Mouse (Mus musculus) liver, embryonic 16.5 days (tissue): ENCODE data around the gene Acvr1. TPM values are rescaled to one million over a fixed set of nuclear protein-coding genes. Genes with fewer than 3 reads are reported as not detected.

Experiments used
- ATAC-seq: fragments of 200-750 bp; cut with Nextera tagmentation; 2 replicates; pipeline ENCODE4 v1.8.0; 2017; ENCODE audit warnings: low read depth, mild to moderate bottlenecking, moderate number of reproducible peaks, moderate library complexity
- H3K27ac ChIP-seq: fragments of 300-500 bp; sonication (generic); 2 replicates; pipeline ENCODE4 v1.5.1; 2014; ENCODE audit warnings: mild to moderate bottlenecking, low read length
- H3K27me3 ChIP-seq: fragments of 300-500 bp; sonication (generic); 2 replicates; pipeline ENCODE4 v1.6.1; 2014; ENCODE audit warnings: low read depth, low read length, mixed read lengths; ENCODE audit not compliant: control insufficient read depth, insufficient read depth
- H3K36me3 ChIP-seq: fragments of 300-500 bp; sonication (generic); 2 replicates; pipeline ENCODE4 v1.6.1; 2014; ENCODE audit warnings: mild to moderate bottlenecking; ENCODE audit not compliant: control insufficient read depth, insufficient read depth
- H3K4me1 ChIP-seq: fragments of 300-500 bp; sonication (generic); 2 replicates; pipeline ENCODE4 v1.6.1; 2014; ENCODE audit warnings: low read depth, low read length, mixed read lengths; ENCODE audit not compliant: control insufficient read depth
- H3K4me2 ChIP-seq: fragments of 300-500 bp; sonication (generic); 2 replicates; pipeline ENCODE4 v1.6.1; 2014; ENCODE audit warnings: low read depth, low read length, mixed read lengths
- H3K4me3 ChIP-seq: fragments of 300-500 bp; sonication (generic); 2 replicates; pipeline ENCODE4 v1.5.1; 2014; ENCODE audit warnings: low read depth, mild to moderate bottlenecking, low read length
- H3K9ac ChIP-seq: fragments of 300-500 bp; sonication (generic); 2 replicates; pipeline ENCODE4 v1.6.1; 2014; ENCODE audit warnings: low read depth, low read length
- H3K9me3 ChIP-seq: fragments of 300-500 bp; sonication (generic); replicated peaks from 2 replicates; pipeline ENCODE4 v1.6.1; 2016; ENCODE audit warnings: low read length; ENCODE audit not compliant: control insufficient read depth
- WGBS: fragments of 180-500 bp; shearing (Covaris S2); extraction: QIAGEN DNeasy Blood & Tissue Kit; methylation state at CpG from one replicate; pipeline ENCODE4 v1.1.7; 2014; ENCODE audit not compliant: insufficient replicate concordance; 5-methylcytosine and 5-hydroxymethylcytosine counted together
- polyA plus RNA-seq: library from polyadenylated mRNA; unstranded; fragments of >200 nt; fragmentation: Nextera tagmentation; extraction: Ambion mirVana; gene quantifications from 2 replicates; pipeline ENCODE4 v1.2.1, GENCODE M21; 2015

Acvr1 gene
- polyA plus RNA-seq, 1 experiment from 2014 or later, result 2.0 TPM

- Histone ChIP-seq H3K4me1 (no peaks in the 10 kb centered on the region; the same call in 1 of the 2 replicates), H3K36me3 (no peaks in the 10 kb centered on the region), H3K27me3 (peaks cover 11% of the 10 kb centered on the region), H3K4me3 (peak overlapping the region; percentile 56), H3K27ac (no peak overlapping the region), H3K9me3 (no peaks in the 10 kb centered on the region), H3K9ac (no peak overlapping the region), H3K4me2 (peak overlapping the region; percentile 75)
- WGBS, result under 1% methylated on average over 7 of the region's 7 CpGs
- ATAC-seq, result no peak
Observed at GRCm38 (mm10) chr2:58357068-58357413, 209.9 kb downstream of the Acvr1 start.

DNA sequence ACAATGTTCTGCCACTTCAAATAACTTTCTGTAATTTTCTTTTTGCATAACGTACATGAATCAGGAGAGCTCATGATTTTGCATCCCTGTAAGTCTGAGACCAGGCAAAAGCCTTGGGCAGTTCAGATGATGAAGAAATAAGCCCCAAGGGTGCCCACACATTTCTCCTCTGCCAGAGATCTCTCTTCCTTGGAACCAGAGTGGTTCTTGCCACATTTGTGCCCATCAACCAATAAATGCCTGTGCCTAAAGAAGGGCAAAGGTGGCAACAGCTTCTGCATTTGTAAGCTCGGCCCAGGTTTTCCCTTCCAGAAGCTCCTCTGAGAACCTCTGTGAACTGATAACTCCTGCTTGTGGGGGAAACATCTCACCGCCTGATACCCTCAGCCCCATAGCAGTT lies 212.6 kb downstream of the Acvr1 start:
- Histone ChIP-seq H3K27ac (no peak overlapping the region), H3K27me3 (peaks cover 11% of the 10 kb centered on the region), H3K4me2 (no peak overlapping the region), H3K4me1 (no peaks in the 10 kb centered on the region; the same call in 1 of the 2 replicates), H3K9me3 (no peaks in the 10 kb centered on the region), H3K4me3 (no peak overlapping the region), H3K36me3 (no peaks in the 10 kb centered on the region), H3K9ac (no peak overlapping the region)
- WGBS, result 56% methylated on average over 3 of the region's 3 CpGs
- ATAC-seq, result no peak

- Histone ChIP-seq H3K36me3 (no peaks in the 10 kb centered on the region), H3K27me3 (peaks cover 10% of the 10 kb centered on the region), H3K9ac (no peak overlapping the region), H3K27ac (no peak overlapping the region), H3K4me1 (no peaks in the 10 kb centered on the region; the same call in 1 of the 2 replicates), H3K4me3 (no peak overlapping the region), H3K4me2 (no peak overlapping the region), H3K9me3 (no peaks in the 10 kb centered on the region)
- no peak for ATAC-seq
- WGBS, result 49% methylated on average over 5 of the region's 5 CpGs
Observed at GRCm38 (mm10) chr2:58352846-58353245, 214.1 kb downstream of the Acvr1 start.

- Histone ChIP-seq H3K4me2 (no peak overlapping the region), H3K9ac (no peak overlapping the region), H3K4me3 (no peak overlapping the region), H3K27ac (no peak overlapping the region), H3K4me1 (no peaks in the 10 kb centered on the region), H3K36me3 (no peaks in the 10 kb centered on the region), H3K9me3 (no peaks in the 10 kb centered on the region), H3K27me3 (no peaks in the 10 kb centered on the region)
- 52% methylated on average over 2 of the region's 2 CpGs for WGBS
- ATAC-seq, result no peak
Observed at GRCm38 (mm10) chr2:58350657-58351056, 216.3 kb downstream of the Acvr1 start.

Other genes starting within 250 kb of the Acvr1 start
- gene Acvr1c, start 209.3 kb downstream of the Acvr1 start, polyA plus RNA-seq, result 0.02 and 0.06 TPM in 2 replicates
- not detected in 2 replicates for gene Gm17409, start 97.0 kb downstream of the Acvr1 start, polyA plus RNA-seq
- 4.6 and 5.5 TPM in 2 replicates for gene Upp2, start 141 bp upstream of the Acvr1 start, polyA plus RNA-seq